8 mouse cellular contexts compared by ENCODE assay signal in genomic region chr3:84048729-84049175, GRCm38 (mm10). TPM values are rescaled to one million over a fixed set of nuclear protein-coding genes. Genes with fewer than 3 reads are reported as not detected.
DNase-seq lines count a peak whose midpoint lies in the region; ATAC-seq and TF ChIP-seq lines count a peak whose summit lies in the region.

No protein-coding gene starts in this region.

- 12% methylated on average over 9 of the region's 9 CpGs for WGBS in limb, embryonic 12.5 days

- H3K36me3 ChIP-seq in ES-Bruce4 (ENCODE audit: control insufficient read depth, insufficient read depth, low read length, poor library complexity, severe bottlenecking) = no peaks in the 10 kb centered on the region
- H3K36me3 ChIP-seq in limb, embryonic 12.5 days = no peaks in the 10 kb centered on the region

- no peaks in the 10 kb centered on the region; the same call in 1 of the 2 replicates for H3K9me3 ChIP-seq in ES-Bruce4 (replicated peaks; ENCODE audit: control insufficient read depth, insufficient read depth, low read length, poor library complexity, severe bottlenecking)
- no peaks in the 10 kb centered on the region for H3K9me3 ChIP-seq in limb, embryonic 12.5 days

- intact Hi-C loops in gastrocnemius, postnatal 14 days (cut with DNase I; ENCODE audit: low total_unique reads) = no loop called here

- H3K4me3 ChIP-seq in ES-Bruce4 (ENCODE audit: low read depth, low read length) = no peak overlapping the region
- H3K4me3 ChIP-seq in limb, embryonic 12.5 days (replicated peaks) = no peak overlapping the region

- H3K27me3 ChIP-seq in ES-Bruce4 (ENCODE audit: control insufficient read depth, insufficient read depth, low read length, poor library complexity, severe bottlenecking) = no peaks in the 10 kb centered on the region
- no peaks in the 10 kb centered on the region for H3K27me3 ChIP-seq in limb, embryonic 12.5 days

- H3K9ac ChIP-seq in ES-Bruce4 (ENCODE audit: low read depth, poor library complexity, severe bottlenecking) = no peak overlapping the region
- no peak overlapping the region for H3K9ac ChIP-seq in limb, embryonic 12.5 days (replicated peaks)

- no peak overlapping the region for H3K27ac ChIP-seq in ES-Bruce4 (ENCODE audit: insufficient read depth, low read length)
- peak overlapping the region; percentile 24; the same call in 1 of the 2 replicates for H3K27ac ChIP-seq in limb, embryonic 12.5 days

- no peaks in the 10 kb centered on the region for H3K4me1 ChIP-seq in ES-Bruce4 (ENCODE audit: control insufficient read depth, insufficient read depth, low read length)
- H3K4me1 ChIP-seq in limb, embryonic 12.5 days (replicated peaks) = peaks cover 18% of the 10 kb centered on the region

- H3K4me2 ChIP-seq in limb, embryonic 12.5 days = peak overlapping the region; percentile 8; the same call in 1 of the 2 replicates

- TF ChIP-seq POLR2A in ES-Bruce4 (IDR thresholded peaks at IDR 0.05; ENCODE audit: insufficient read depth, low read length) = no peak

- peak; percentile 77 for DNase-seq in adrenal gland, postnatal 10 days
- DNase-seq in gastrocnemius, postnatal 14 days = peak; percentile 63
- DNase-seq in ovary, postnatal 14 days (ENCODE audit: low spot score) = peak; percentile 27
- no peak for DNase-seq in yolk sac, embryonic 10.5 days (ENCODE audit: low spot score)
- no peak for DNase-seq in thymus, postnatal 36 days

- ATAC-seq in limb, embryonic 12.5 days (ENCODE audit: insufficient number of reproducible peaks, insufficient read depth, low FRiP score, low TSS enrichment, low read depth) = peak; percentile 77
- ATAC-seq in megakaryocyte, adult 5-6 weeks (ENCODE audit: poor library complexity, severe bottlenecking) = no peak

- TF ChIP-seq EP300 in ES-Bruce4 (IDR thresholded peaks at IDR 0.05; ENCODE audit: insufficient read depth, low read depth, low read length) = 0 out of 2 replicates have a peak, but pooled peaks have one; percentile 13

- no peak for TF ChIP-seq CTCF in ES-Bruce4 (IDR thresholded peaks at IDR 0.05; ENCODE audit: low read depth, low read length)

RNA-seq across cellular contexts. Expression of gene Tmem131l, which starts 8.8 kb away (rescaled TPM):
- 42.8 and 51.5 TPM in 2 replicates for polyA plus RNA-seq in ES-Bruce4 (2011; ENCODE audit: insufficient read depth, insufficient read length, low read depth, missing spikeins)
- 10 to 100 TPM; 44.9 to 61.7 TPM for total RNA-seq in adrenal gland, postnatal 10 days (2021)
- total RNA-seq in gastrocnemius, postnatal 14 days (2021) = 10 to 100 TPM; 16.4 to 19.1 TPM
- polyA plus RNA-seq in limb, embryonic 12.5 days (2016; fragmentation: Nextera tagmentation; extraction: Ambion mirVana) = 68.1 and 72.0 TPM in 2 replicates
- total RNA-seq in megakaryocyte, adult 5-6 weeks (2015) = 40.0 and 63.5 TPM in 2 replicates
- total RNA-seq in megakaryocyte, adult 5-6 weeks (2017) = 29.7 and 40.2 TPM in 2 replicates

Comparison
In these comparisons a context has a peak if more than half of its experiments do, and no peak if none do; other contexts are left out.
1. DNase-seq: peak in adrenal gland, postnatal 10 days (single experiment), gastrocnemius, postnatal 14 days (single experiment) and ovary, postnatal 14 days (single experiment); none in yolk sac, embryonic 10.5 days (single experiment) and thymus, postnatal 36 days (0 of 2).